Mouse (Mus musculus): ENCODE results near the gene Rab9. TPM values are rescaled to one million over a fixed set of nuclear protein-coding genes. Genes with fewer than 3 reads are reported as not detected.

The Rab9 gene
- polyA plus RNA-seq (2014; fragmentation: Illumina TruSeq; extraction: RNeasy Lipid Tissue Mini Kit (QIAGEN cat#74804); ENCODE audit: low read depth, low replicate concordance) = 32.4 TPM

GRCm38 (mm10) chrX:166479365-166479983 is at the start of gene Rab9:
Gene Rab9 (minus strand): TSS chrX:166479867.

GRCm38 (mm10) chrX:166518345-166518744 is 38.7 kb upstream of the Rab9 start, which contains the start of gene Tceanc:
Gene Tceanc (minus strand): TSS chrX:166518567.

GRCm38 (mm10) chrX:166440616-166441063 is 39.0 kb downstream of the Rab9 start, which contains the start of gene Ofd1:
Gene Ofd1 (minus strand): TSS chrX:166440704.

GRCm38 (mm10) chrX:166440036-166440615 is 39.5 kb downstream of the Rab9 start, which contains the start of gene Trappc2:
Gene Trappc2 (plus strand): TSS chrX:166440574.

Other genes with a start within 250 kb of the Rab9 start
- 12.8 TPM for gene Gpm6b, start 241.0 kb downstream of the Rab9 start, polyA plus RNA-seq (2014; fragmentation: Illumina TruSeq; extraction: RNeasy Lipid Tissue Mini Kit (QIAGEN cat#74804); ENCODE audit: low read depth, low replicate concordance)
- gene Trappc2, start 39.3 kb downstream of the Rab9 start, polyA plus RNA-seq (2014; fragmentation: Illumina TruSeq; extraction: RNeasy Lipid Tissue Mini Kit (QIAGEN cat#74804); ENCODE audit: low read depth, low replicate concordance) = 26.1 TPM
- 5.2 TPM for gene Ofd1, start 39.2 kb downstream of the Rab9 start, polyA plus RNA-seq (2014; fragmentation: Illumina TruSeq; extraction: RNeasy Lipid Tissue Mini Kit (QIAGEN cat#74804); ENCODE audit: low read depth, low replicate concordance)
- 1.1 TPM for gene Tceanc, start 38.7 kb upstream of the Rab9 start, polyA plus RNA-seq (2014; fragmentation: Illumina TruSeq; extraction: RNeasy Lipid Tissue Mini Kit (QIAGEN cat#74804); ENCODE audit: low read depth, low replicate concordance)
- not detected for gene Egfl6, start 105.9 kb upstream of the Rab9 start, polyA plus RNA-seq (2014; fragmentation: Illumina TruSeq; extraction: RNeasy Lipid Tissue Mini Kit (QIAGEN cat#74804); ENCODE audit: low read depth, low replicate concordance)

Measured in heart, adult 10 weeks (tissue).